Mouse (Mus musculus) thymus, postnatal 10 days (tissue): ENCODE measurements around the gene Erp29.
A peak's percentile ranks its signal among the peaks of the same experiment; 100 is the strongest.

Experiments
- DNase-seq, 2 experiments: peaks; one replicate each; pipeline ENCODE4 v3.0.0; 2021; ENCODE audit warnings: low spot score in 2 of 2

Erp29 gene

GRCm38 (mm10) chr5:121389106-121389505, 63.2 kb downstream of the Erp29 start:
- no peak for DNase-seq

GRCm38 (mm10) chr5:121387126-121387525, 65.2 kb downstream of the Erp29 start:
- no peak for DNase-seq

- DNase-seq = no peak
Observed at GRCm38 (mm10) chr5:121386120-121386909, 66.0 kb downstream of the Erp29 start.

- peak; percentile 82 to 85 for DNase-seq
Observed at GRCm38 (mm10) chr5:121385461-121386119, 66.7 kb downstream of the Erp29 start, which contains the start of gene Trafd1. Gene Trafd1, minus strand, starts transcription at chr5:121385632.

- DNase-seq = no peak
Observed at GRCm38 (mm10) chr5:121384757-121385460, 67.4 kb downstream of the Erp29 start.

GRCm38 (mm10) chr5:121383857-121384756, 68.2 kb downstream of the Erp29 start:
- no peak for DNase-seq

- no peak for DNase-seq
Observed at GRCm38 (mm10) chr5:121380692-121381091, 71.6 kb downstream of the Erp29 start.

- DNase-seq = no peak
Observed at GRCm38 (mm10) chr5:121378678-121379256, 73.5 kb downstream of the Erp29 start.
